Mouse (Mus musculus): ENCODE measurements around the gene Vmn2r101.

The Vmn2r101 gene

GRCm38 (mm10) chr17:19576927-19577326 is at the start of gene Vmn2r101:
TSS of gene Vmn2r101 (plus strand) at chr17:19577227.
- DNase-seq, result no peak

GRCm38 (mm10) chr17:19629328-19629727 is 52.3 kb downstream of the Vmn2r101 start:
- DNase-seq, result no peak

- no peak for DNase-seq
These were observed 81.4 kb downstream of the Vmn2r101 start for GRCm38 (mm10) chr17:19658447-19658846.

- DNase-seq, result no peak
These were observed 83.0 kb downstream of the Vmn2r101 start, which contains the start of gene Vmn2r102 for GRCm38 (mm10) chr17:19660028-19660427. TSS of gene Vmn2r102 (plus strand) at chr17:19660328.
